Mouse (Mus musculus) midbrain, embryonic 12.5 days (tissue): ENCODE results near the gene Tulp1. TPM values are rescaled to one million over a fixed set of nuclear protein-coding genes. Genes with fewer than 3 reads are reported as not detected.
"Not testable (repeated sequence)": the region's sequence is repeated elsewhere in the genome, so short reads cannot be mapped to it uniquely, and the experiment has no call there.

Source experiments
- ATAC-seq: fragments of 200-750 bp; cut with Nextera tagmentation; 2 replicates; pipeline ENCODE4 v1.8.0; 2017; ENCODE audit warnings: low read depth, moderate TSS enrichment, moderate library complexity; ENCODE audit not compliant: low FRiP score
- H3K27ac ChIP-seq: fragments of 300-500 bp; sonication (generic); replicated peaks from 2 replicates; pipeline ENCODE4 v1.5.1; 2016; ENCODE audit warnings: mild to moderate bottlenecking
- H3K27me3 ChIP-seq: fragments of 300-500 bp; sonication (generic); 2 replicates; pipeline ENCODE4 v1.6.1; 2016; ENCODE audit warnings: mild to moderate bottlenecking
- H3K36me3 ChIP-seq: fragments of 300-500 bp; sonication (generic); 2 replicates; pipeline ENCODE4 v1.6.1; 2016
- H3K4me1 ChIP-seq: fragments of 300-500 bp; sonication (generic); 2 replicates; pipeline ENCODE4 v1.6.1; 2016
- H3K4me2 ChIP-seq: fragments of 300-500 bp; sonication (generic); replicated peaks from 2 replicates; pipeline ENCODE4 v1.6.1; 2016; ENCODE audit warnings: mild to moderate bottlenecking, moderate library complexity
- H3K4me3 ChIP-seq: fragments of 300-500 bp; sonication (generic); 2 replicates; pipeline ENCODE4 v1.5.1; 2016; ENCODE audit warnings: mild to moderate bottlenecking
- H3K9ac ChIP-seq: fragments of 300-500 bp; sonication (generic); replicated peaks from 2 replicates; pipeline ENCODE4 v1.6.1; 2016; ENCODE audit warnings: mild to moderate bottlenecking, moderate library complexity
- H3K9me3 ChIP-seq: fragments of 300-500 bp; sonication (generic); 2 replicates; pipeline ENCODE4 v1.6.1; 2016; ENCODE audit warnings: mild to moderate bottlenecking
- WGBS: fragments of 180-500 bp; shearing (Covaris S2); methylation state at CpG from one replicate; pipeline ENCODE4 v1.1.7; 2016; 5-methylcytosine and 5-hydroxymethylcytosine counted together
- polyA plus RNA-seq: library from polyadenylated mRNA; unstranded; fragments of >200 nt; fragmentation: Nextera tagmentation; extraction: Ambion mirVana; gene quantifications from 2 replicates; pipeline ENCODE4 v1.2.1, GENCODE M21; 2016

The Tulp1 gene
- polyA plus RNA-seq: 4.9 and 5.1 TPM in 2 replicates

GRCm38 (mm10) chr17:28365122-28365521 is at the start of gene Tulp1:
Tulp1 (minus strand) TSS chr17:28365222.
- no peak for ATAC-seq
- Histone ChIP-seq H3K27me3 (peaks cover 58% of the 10 kb centered on the region), H3K4me1 (peaks cover 24% of the 10 kb centered on the region), H3K4me2 (peak within 1 kb of the TSS; percentile 42), H3K9me3 (no peaks in the 10 kb centered on the region), H3K36me3 (no peaks in the 10 kb centered on the region), H3K9ac (no peak within 1 kb of the TSS), H3K27ac (no peak within 1 kb of the TSS), H3K4me3 (peak within 1 kb of the TSS; percentile 27)
- 22% methylated on average over 8 of the region's 8 CpGs for WGBS

GRCm38 (mm10) chr17:28411381-28411960 is 46.4 kb upstream of the Tulp1 start:
- no peaks in the 10 kb centered on the region for H3K4me1 ChIP-seq
- no peak overlapping the region for H3K4me2 ChIP-seq
- no peak for ATAC-seq
- 85% methylated on average over 10 of the region's 10 CpGs for WGBS
- H3K27me3 ChIP-seq: no peaks in the 10 kb centered on the region
- no peak overlapping the region for H3K27ac ChIP-seq
- peaks cover 15% of the 10 kb centered on the region for H3K36me3 ChIP-seq
- no peak overlapping the region for H3K9ac ChIP-seq
- H3K9me3 ChIP-seq: no peaks in the 10 kb centered on the region
- H3K4me3 ChIP-seq: no peak overlapping the region

DNA sequence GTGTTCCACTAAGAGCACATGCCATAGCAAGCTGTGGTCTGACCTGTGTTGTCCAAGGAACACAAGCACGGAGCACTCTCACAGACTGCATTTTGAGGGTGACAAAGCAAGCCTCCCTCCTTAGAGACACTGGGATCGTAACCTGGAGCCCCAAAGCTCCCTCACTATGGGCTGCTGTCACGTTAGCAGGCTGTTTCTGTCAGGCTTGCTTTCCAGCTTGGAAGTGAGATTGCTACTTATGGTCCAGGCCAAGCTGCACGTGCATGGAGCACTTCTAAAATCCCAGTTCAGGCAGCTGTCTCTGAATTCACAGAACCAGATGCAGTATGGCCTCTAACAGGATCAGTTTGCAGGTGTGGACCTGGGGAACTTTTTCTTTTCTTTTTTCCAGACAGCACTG is 45.7 kb upstream of the Tulp1 start:
- no peaks in the 10 kb centered on the region for H3K9me3 ChIP-seq
- no peaks in the 10 kb centered on the region for H3K27me3 ChIP-seq
- 88% methylated on average over 4 of the region's 4 CpGs for WGBS
- no peak for ATAC-seq
- H3K4me1 ChIP-seq: no peaks in the 10 kb centered on the region
- no peak overlapping the region for H3K4me2 ChIP-seq
- no peak overlapping the region for H3K4me3 ChIP-seq
- peaks cover 19% of the 10 kb centered on the region for H3K36me3 ChIP-seq
- no peak overlapping the region for H3K9ac ChIP-seq
- no peak overlapping the region for H3K27ac ChIP-seq

- Histone ChIP-seq H3K4me1 (no peaks in the 10 kb centered on the region), H3K27me3 (no peaks in the 10 kb centered on the region), H3K27ac (no peak overlapping the region), H3K9me3 (0 out of 2 replicates have a peak, but pooled peaks cover 3% of the 10 kb centered on the region), H3K9ac (no peak overlapping the region), H3K4me2 (no peak overlapping the region), H3K4me3 (no peak overlapping the region), H3K36me3 (peaks cover 24% of the 10 kb centered on the region)
- 79% methylated on average over 5 of the region's 5 CpGs for WGBS
- no peak for ATAC-seq
These were observed 43.4 kb upstream of the Tulp1 start for GRCm38 (mm10) chr17:28408251-28408918.

- Histone ChIP-seq H3K9me3 (0 out of 2 replicates have a peak, but pooled peaks cover 3% of the 10 kb centered on the region), H3K4me2 (no peak overlapping the region), H3K4me3 (no peak overlapping the region), H3K4me1 (no peaks in the 10 kb centered on the region), H3K9ac (no peak overlapping the region), H3K27ac (0 out of 2 replicates have a peak overlapping the region, but pooled peaks have one; percentile 20), H3K36me3 (peaks cover 26% of the 10 kb centered on the region), H3K27me3 (no peaks in the 10 kb centered on the region)
- 47% methylated on average over 15 of the region's 15 CpGs for WGBS
- 0 out of 2 replicates have a peak, but pooled peaks have one; percentile 23 for ATAC-seq
These were observed 42.6 kb upstream of the Tulp1 start for GRCm38 (mm10) chr17:28407418-28408250.

DNA sequence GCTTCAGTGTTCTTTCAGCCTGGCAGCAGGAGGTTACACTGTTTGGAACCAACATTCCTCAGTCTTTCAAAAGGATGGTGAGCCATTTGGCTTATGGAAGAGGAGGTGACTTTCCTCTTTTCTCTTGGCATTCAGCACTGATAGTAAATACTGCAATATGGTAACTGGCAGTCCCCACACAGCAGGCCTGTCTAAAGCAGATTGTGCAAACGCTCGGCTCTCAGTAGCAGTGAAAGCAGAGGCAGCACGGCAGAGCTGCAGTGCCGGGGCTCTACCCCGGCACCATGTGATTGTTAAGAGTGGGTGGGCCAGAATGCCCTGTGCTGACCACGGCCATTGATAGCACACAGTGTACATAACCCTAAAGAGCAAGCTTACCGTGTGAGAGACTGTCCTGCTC is 41.4 kb upstream of the Tulp1 start:
- Histone ChIP-seq H3K4me3 (no peak overlapping the region), H3K9ac (no peak overlapping the region), H3K27me3 (no peaks in the 10 kb centered on the region), H3K4me2 (no peak overlapping the region), H3K4me1 (no peaks in the 10 kb centered on the region), H3K27ac (no peak overlapping the region), H3K9me3 (0 out of 2 replicates have a peak, but pooled peaks cover 3% of the 10 kb centered on the region), H3K36me3 (peaks cover 32% of the 10 kb centered on the region)
- WGBS: 80% methylated on average over 7 of the region's 7 CpGs
- ATAC-seq: no peak

DNA sequence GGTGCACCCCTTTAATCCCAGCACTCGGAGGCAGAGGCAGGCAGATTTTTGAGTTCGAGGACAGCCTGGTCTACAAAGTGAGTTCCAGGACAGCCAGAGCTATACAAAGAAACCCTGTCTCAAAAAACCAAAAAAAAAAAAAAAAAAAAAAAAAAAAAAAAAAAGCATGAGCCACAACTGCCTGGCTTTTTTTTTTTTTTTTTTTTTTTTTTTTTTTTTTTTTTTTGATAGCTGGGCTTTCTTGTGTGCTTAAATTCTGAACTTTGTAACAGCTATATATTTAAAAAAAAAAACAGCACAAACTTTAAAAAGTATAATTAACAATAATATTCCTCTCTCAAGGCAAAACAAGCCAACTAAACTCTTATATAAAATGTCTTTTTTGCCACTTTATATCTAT is 39.7 kb upstream of the Tulp1 start:
- peaks cover 38% of the 10 kb centered on the region for H3K36me3 ChIP-seq
- not testable (repeated sequence) for H3K9ac ChIP-seq, H3K9me3 ChIP-seq, H3K4me2 ChIP-seq, H3K27me3 ChIP-seq, ATAC-seq, H3K27ac ChIP-seq, H3K4me3 ChIP-seq, H3K4me1 ChIP-seq
- WGBS: 100% methylated on average over 2 of the region's 2 CpGs

DNA sequence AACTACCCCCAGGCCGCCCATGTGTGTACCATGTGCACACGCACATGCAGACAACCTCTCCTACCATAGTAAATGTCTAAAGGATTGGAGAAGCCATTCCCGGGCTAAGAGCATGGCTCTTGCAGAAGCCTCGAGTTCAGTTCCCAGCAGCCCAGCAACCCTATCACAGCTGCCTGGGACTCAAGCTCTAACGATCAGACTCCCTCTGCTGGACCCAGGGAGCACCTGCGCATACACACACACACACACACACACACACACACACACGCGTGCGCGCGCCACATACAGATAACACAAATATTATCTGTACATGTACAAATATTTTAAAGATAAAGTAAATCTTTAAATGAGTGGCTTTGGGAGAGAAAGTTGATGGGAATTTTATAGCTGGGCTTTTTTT is 39.3 kb upstream of the Tulp1 start:
- H3K27ac ChIP-seq: no peak overlapping the region
- H3K4me2 ChIP-seq: no peak overlapping the region
- no peaks in the 10 kb centered on the region for H3K27me3 ChIP-seq
- no peak overlapping the region for H3K4me3 ChIP-seq
- 0 out of 2 replicates have a peak, but pooled peaks cover 3% of the 10 kb centered on the region for H3K9me3 ChIP-seq
- WGBS: 97% methylated on average over 11 of the region's 11 CpGs
- peaks cover 43% of the 10 kb centered on the region for H3K36me3 ChIP-seq
- no peak overlapping the region for H3K9ac ChIP-seq
- no peak for ATAC-seq
- H3K4me1 ChIP-seq: no peaks in the 10 kb centered on the region

DNA sequence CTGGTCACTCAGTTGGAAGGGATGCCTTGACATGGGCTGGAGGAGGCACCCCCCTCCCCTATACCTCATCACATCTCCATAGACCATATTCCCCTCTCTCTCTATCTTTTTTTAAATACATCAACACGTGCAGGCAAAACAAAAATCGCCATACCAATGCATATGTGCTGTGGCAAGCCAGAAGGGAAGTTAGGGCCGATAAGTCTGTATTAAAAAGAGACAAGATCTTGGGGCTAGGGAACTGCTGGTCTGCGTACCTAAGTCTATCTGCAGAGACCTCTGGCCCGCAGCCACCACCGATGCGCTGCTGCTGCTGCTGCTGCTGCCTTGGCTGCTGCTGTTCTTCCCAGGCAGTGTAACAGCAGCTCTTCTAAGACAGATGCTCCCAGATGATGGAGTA is 30.0 kb upstream of the Tulp1 start:
- H3K4me3 ChIP-seq: no peak overlapping the region
- H3K4me1 ChIP-seq: peaks cover 8% of the 10 kb centered on the region
- no peak overlapping the region for H3K27ac ChIP-seq
- H3K9ac ChIP-seq: no peak overlapping the region
- H3K4me2 ChIP-seq: no peak overlapping the region
- H3K9me3 ChIP-seq: no peaks in the 10 kb centered on the region
- no peak for ATAC-seq
- 88% methylated on average over 7 of the region's 7 CpGs for WGBS
- peaks cover 16% of the 10 kb centered on the region for H3K36me3 ChIP-seq
- H3K27me3 ChIP-seq: peaks cover 5% of the 10 kb centered on the region; the same call in 1 of the 2 replicates

GRCm38 (mm10) chr17:28394051-28394765 is 29.2 kb upstream of the Tulp1 start:
- Histone ChIP-seq H3K27ac (no peak overlapping the region), H3K9ac (no peak overlapping the region), H3K4me3 (no peak overlapping the region), H3K4me1 (peaks cover 8% of the 10 kb centered on the region), H3K27me3 (peaks cover 9% of the 10 kb centered on the region), H3K9me3 (no peaks in the 10 kb centered on the region), H3K4me2 (no peak overlapping the region), H3K36me3 (peaks cover 10% of the 10 kb centered on the region; the same call in 1 of the 2 replicates)
- WGBS: 81% methylated on average over 15 of the region's 15 CpGs
- no peak for ATAC-seq

DNA sequence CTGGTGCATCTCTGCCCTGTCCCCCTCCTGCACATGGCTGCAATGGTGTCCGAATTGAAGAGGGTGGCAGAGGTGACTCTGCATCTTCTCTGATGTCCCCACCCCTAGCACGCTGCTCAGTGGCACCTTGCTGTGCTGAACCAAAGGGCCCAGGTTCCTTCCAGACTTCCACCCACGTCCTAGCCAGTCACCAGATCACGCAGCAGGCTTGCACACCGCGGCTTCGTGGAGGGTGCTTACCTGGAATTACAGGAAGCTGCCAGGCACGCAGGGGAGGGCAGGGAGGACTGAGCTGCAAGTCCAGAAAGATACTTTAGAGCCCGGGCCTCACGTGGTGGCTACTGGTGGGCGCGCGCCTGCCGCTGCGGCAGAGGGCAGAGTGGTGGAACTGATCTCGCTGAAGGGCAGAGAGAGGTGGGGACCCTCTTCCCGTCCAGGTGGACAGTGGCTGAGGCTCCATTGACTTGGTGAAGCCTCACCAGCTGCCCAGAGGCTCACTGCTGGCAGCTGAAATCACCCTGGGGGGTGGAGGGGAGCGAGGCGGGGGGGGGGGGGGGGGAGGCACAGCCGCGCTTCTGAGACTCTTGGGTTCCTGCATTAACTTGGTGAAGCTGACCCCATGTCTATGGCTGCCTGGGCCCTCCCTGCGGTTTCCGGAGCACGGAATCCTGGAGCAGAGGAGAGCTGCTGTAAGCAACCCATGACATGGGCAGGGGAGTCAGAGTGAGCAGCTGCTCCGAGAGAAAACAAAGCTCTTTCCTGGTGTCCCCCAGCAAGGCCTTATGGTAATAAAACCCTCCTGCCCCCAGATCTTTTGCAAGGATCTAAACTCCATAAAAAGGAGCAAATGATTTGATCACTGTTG is 26.8 kb upstream of the Tulp1 start:
- no peak for ATAC-seq
- 0 out of 2 replicates have a peak, but pooled peaks cover 6% of the 10 kb centered on the region for H3K9me3 ChIP-seq
- H3K27ac ChIP-seq: no peak overlapping the region
- WGBS: 13% methylated on average over 22 of the region's 25 CpGs
- 0 out of 2 replicates have a peak overlapping the region, but pooled peaks have one; percentile 13 for H3K4me2 ChIP-seq
- no peak overlapping the region for H3K4me3 ChIP-seq
- H3K4me1 ChIP-seq: peaks cover 8% of the 10 kb centered on the region
- no peaks in the 10 kb centered on the region for H3K36me3 ChIP-seq
- peaks cover 27% of the 10 kb centered on the region for H3K27me3 ChIP-seq
- H3K9ac ChIP-seq: no peak overlapping the region
